Mouse (Mus musculus): ENCODE measurements around the gene Gm20906.
"Not testable (repeated sequence)": the region's sequence is repeated elsewhere in the genome, so short reads cannot be mapped to it uniquely, and the experiment has no call there.

Gm20906 gene

DNA sequence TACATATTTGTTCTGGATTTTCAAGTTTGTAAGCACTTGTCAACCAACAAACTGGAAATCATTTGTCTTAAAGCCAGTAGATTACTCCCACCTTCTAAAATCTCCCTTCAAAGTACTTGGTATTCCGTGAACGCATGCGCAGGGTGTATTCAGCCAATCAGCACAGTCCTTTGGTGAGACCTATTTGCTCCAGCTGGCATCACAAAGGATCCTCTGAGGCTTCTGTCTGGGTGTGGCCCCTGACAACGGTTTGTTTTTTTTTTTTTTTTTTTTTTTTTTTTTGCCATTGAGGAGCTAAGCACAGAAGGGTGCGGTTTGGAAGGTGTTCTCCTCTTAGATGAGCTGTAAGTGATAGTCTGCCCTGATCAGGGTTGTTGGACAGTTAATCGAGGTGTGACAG lies at the start of gene Gm20906:
Gm20906 (plus strand) TSS at position 301 of the 400 bp plus-strand sequence.
- not testable (repeated sequence) for DNase-seq (ENCODE audit: low read depth, low spot score)
